Mouse (Mus musculus): Measurements from ENCODE around the gene Tcf12.

- TF ChIP-seq GATA1 (IDR thresholded peaks at IDR 0.05; ENCODE audit: borderline replicate concordance, low read length) (no peak), CTCF (IDR thresholded peaks at IDR 0.05; ENCODE audit: low read depth, low read length) (no peak), TAL1 (conservative IDR thresholded peaks at IDR 0.05; ENCODE audit: low read depth, low read length) (no peak), POLR2AphosphoS5 (IDR thresholded peaks at IDR 0.05; ENCODE audit: insufficient replicate concordance, low read depth, low read length) (no peak)
Measured at GRCm38 (mm10) chr9:72084131-72084530, 27.5 kb downstream of the Tcf12 start.
